ENCODE assay signal across 14 mouse cellular contexts in genomic region chr8:122735110-122735509, GRCm38 (mm10). TPM values are rescaled to one million over a fixed set of nuclear protein-coding genes. Genes with fewer than 3 reads are reported as not detected.
A peak's percentile ranks its signal among the peaks of the same experiment; 100 is the strongest.
DNase-seq lines count a peak whose midpoint lies in the region; ATAC-seq and TF ChIP-seq lines count a peak whose summit lies in the region.
"Had no signal": no experiment of that assay in that cellular context is flagged by ENCODE, and none has a peak within 500 bp of the region (broad histone marks: within the 10 kb centered on the region; RNA-seq: fewer than 3 reads in every experiment).

No protein-coding gene starts in this region.

- no peak overlapping the region for H3K9ac ChIP-seq in forebrain, embryonic 12.5 days
- peak overlapping the region; percentile 17; the same call in 1 of the 2 replicates for H3K9ac ChIP-seq in hindbrain, embryonic 11.5 days (ENCODE audit: low read depth, low read length)
- no peak overlapping the region for H3K9ac ChIP-seq in midbrain, embryonic 14.5 days (replicated peaks; ENCODE audit: low read length)
- H3K9ac ChIP-seq: intestine, embryonic 15.5 days had no signal

- peaks cover 30% of the 10 kb centered on the region for H3K27me3 ChIP-seq in forebrain, embryonic 12.5 days
- peaks cover 44% of the 10 kb centered on the region for H3K27me3 ChIP-seq in forebrain, embryonic 10.5 days (ENCODE audit: poor library complexity, severe bottlenecking)
- no peaks in the 10 kb centered on the region for H3K27me3 ChIP-seq in hindbrain, embryonic 11.5 days (ENCODE audit: control insufficient read depth, insufficient read depth, low read length)
- H3K27me3 ChIP-seq in midbrain, embryonic 14.5 days (ENCODE audit: control insufficient read depth, insufficient read depth, low read length): no peaks in the 10 kb centered on the region

- ATAC-seq in forebrain, embryonic 12.5 days (ENCODE audit: low FRiP score): no peak
- no peak for ATAC-seq in hindbrain, embryonic 11.5 days (ENCODE audit: low FRiP score)
- ATAC-seq in midbrain, embryonic 14.5 days (ENCODE audit: low FRiP score, low TSS enrichment): no peak
- ATAC-seq: intestine, embryonic 15.5 days had no signal

- no peaks in the 10 kb centered on the region for H3K36me3 ChIP-seq in forebrain, embryonic 12.5 days (replicated peaks)
- no peaks in the 10 kb centered on the region for H3K36me3 ChIP-seq in forebrain, embryonic 10.5 days (replicated peaks)
- H3K36me3 ChIP-seq in hindbrain, embryonic 11.5 days (ENCODE audit: control insufficient read depth, insufficient read depth, low read length): no peaks in the 10 kb centered on the region
- H3K36me3 ChIP-seq in midbrain, embryonic 14.5 days (ENCODE audit: control insufficient read depth, insufficient read depth, low read length): no peaks in the 10 kb centered on the region
- H3K36me3 ChIP-seq: intestine, embryonic 15.5 days had no signal

- 54% methylated on average over 3 of the region's 3 CpGs for WGBS in forebrain, embryonic 12.5 days
- WGBS in forebrain, embryonic 10.5 days: 71% methylated on average over 3 of the region's 3 CpGs
- WGBS in hindbrain, embryonic 11.5 days: 52% methylated on average over 3 of the region's 3 CpGs
- WGBS in midbrain, embryonic 14.5 days: 53% methylated on average over 3 of the region's 3 CpGs

- H3K9me3 ChIP-seq in forebrain, embryonic 12.5 days: no peaks in the 10 kb centered on the region
- no peaks in the 10 kb centered on the region for H3K9me3 ChIP-seq in forebrain, embryonic 10.5 days
- no peaks in the 10 kb centered on the region for H3K9me3 ChIP-seq in hindbrain, embryonic 11.5 days (ENCODE audit: control insufficient read depth, low read length)
- H3K9me3 ChIP-seq in midbrain, embryonic 14.5 days (ENCODE audit: control insufficient read depth, low read length): no peaks in the 10 kb centered on the region
- H3K9me3 ChIP-seq: intestine, embryonic 15.5 days had no signal

- H3K27ac ChIP-seq in forebrain, embryonic 12.5 days: peak overlapping the region; percentile 38
- no peak overlapping the region for H3K27ac ChIP-seq in forebrain, embryonic 10.5 days
- peak overlapping the region; percentile 51; the same call in 1 of the 2 replicates for H3K27ac ChIP-seq in layer of hippocampus, adult 2 months
- H3K27ac ChIP-seq in hindbrain, embryonic 11.5 days (ENCODE audit: low read depth, low read length): no peak overlapping the region
- peak overlapping the region; percentile 55 for H3K27ac ChIP-seq in midbrain, embryonic 14.5 days (replicated peaks; ENCODE audit: low read depth, low read length)
- H3K27ac ChIP-seq: intestine, embryonic 15.5 days had no signal

- H3K4me1 ChIP-seq in forebrain, embryonic 12.5 days: peaks cover 58% of the 10 kb centered on the region
- H3K4me1 ChIP-seq in forebrain, embryonic 10.5 days: peaks cover 41% of the 10 kb centered on the region
- peaks cover 5% of the 10 kb centered on the region for H3K4me1 ChIP-seq in hindbrain, embryonic 11.5 days (replicated peaks; ENCODE audit: control insufficient read depth, insufficient read depth, low read length)
- H3K4me1 ChIP-seq in midbrain, embryonic 14.5 days (ENCODE audit: control insufficient read depth, insufficient read depth, low read length): peaks cover 51% of the 10 kb centered on the region

- no peak overlapping the region for H3K4me3 ChIP-seq in forebrain, embryonic 12.5 days (replicated peaks)
- H3K4me3 ChIP-seq in forebrain, embryonic 10.5 days: no peak overlapping the region
- no peak overlapping the region for H3K4me3 ChIP-seq in layer of hippocampus, adult 2 months
- H3K4me3 ChIP-seq in hindbrain, embryonic 11.5 days (ENCODE audit: low read depth, low read length): no peak overlapping the region
- no peak overlapping the region for H3K4me3 ChIP-seq in midbrain, embryonic 14.5 days (replicated peaks; ENCODE audit: low read depth, low read length)
- H3K4me3 ChIP-seq: intestine, embryonic 15.5 days; myocyte had no signal

- no peak overlapping the region for H3K4me2 ChIP-seq in forebrain, embryonic 12.5 days
- no peak overlapping the region for H3K4me2 ChIP-seq in hindbrain, embryonic 11.5 days (replicated peaks; ENCODE audit: low read depth, low read length)
- no peak overlapping the region for H3K4me2 ChIP-seq in midbrain, embryonic 14.5 days (ENCODE audit: low read length)
- H3K4me2 ChIP-seq: intestine, embryonic 15.5 days had no signal

- no peak for DNase-seq in forebrain, embryonic 10.5 days (ENCODE audit: extremely low spot score, low spot score)
- no peak for DNase-seq in layer of hippocampus, adult 2 months (ENCODE audit: low spot score in 2 of 2)
- DNase-seq in layer of hippocampus, postnatal 36 days: no peak
- no peak for DNase-seq in hindbrain, embryonic 11.5 days (ENCODE audit: low spot score)
- DNase-seq in midbrain, embryonic 14.5 days: no peak
- DNase-seq in thymus, postnatal 14 days: no peak
- no peak for DNase-seq in ovary, postnatal 36 days (ENCODE audit: low spot score)
- DNase-seq: adrenal gland, adult 2 months; cerebellum, adult 8-10 months; kidney, postnatal 10 days; lung, postnatal 4 days had no signal

- no peak for TF ChIP-seq CTCF in layer of hippocampus, adult 2 months (conservative IDR thresholded peaks at IDR 0.05)

RNA-seq across cellular contexts. Expression of gene Cbfa2t3, which starts 36.2 kb away (rescaled TPM):
- polyA plus RNA-seq in forebrain, embryonic 12.5 days (2016; fragmentation: Nextera tagmentation; extraction: Ambion mirVana): 12.2 and 12.4 TPM in 2 replicates
- polyA plus RNA-seq in forebrain, embryonic 10.5 days (2016; fragmentation: Nextera tagmentation; extraction: Ambion mirVana): 1.6 and 2.4 TPM in 2 replicates
- 10 to 100 TPM; 38.0 to 49.8 TPM for total RNA-seq in layer of hippocampus, adult 2 months (2021)
- 10 to 100 TPM; 47.2 to 50.2 TPM for total RNA-seq in layer of hippocampus, postnatal 36 days (2021)
- polyA plus RNA-seq in hindbrain, embryonic 11.5 days (2014; fragmentation: Nextera tagmentation; extraction: Ambion mirVana): 7.3 and 8.9 TPM in 2 replicates
- 25.2 and 28.7 TPM in 2 replicates for polyA plus RNA-seq in midbrain, embryonic 14.5 days (2014; fragmentation: Nextera tagmentation; extraction: Ambion mirVana)

RNA-seq across cellular contexts. Expression of gene Acsf3, which starts 40.2 kb away (rescaled TPM):
- polyA plus RNA-seq in forebrain, embryonic 12.5 days (2016; fragmentation: Nextera tagmentation; extraction: Ambion mirVana): 16.1 and 17.3 TPM in 2 replicates
- 19.0 and 19.1 TPM in 2 replicates for polyA plus RNA-seq in forebrain, embryonic 10.5 days (2016; fragmentation: Nextera tagmentation; extraction: Ambion mirVana)
- total RNA-seq in layer of hippocampus, adult 2 months (2021): 10 to 100 TPM; 19.2 to 21.7 TPM
- 10 to 100 TPM; 16.2 to 21.9 TPM for total RNA-seq in layer of hippocampus, postnatal 36 days (2021)
- 11.5 and 15.4 TPM in 2 replicates for polyA plus RNA-seq in hindbrain, embryonic 11.5 days (2014; fragmentation: Nextera tagmentation; extraction: Ambion mirVana)
- 16.3 and 16.8 TPM in 2 replicates for polyA plus RNA-seq in midbrain, embryonic 14.5 days (2014; fragmentation: Nextera tagmentation; extraction: Ambion mirVana)

Comparison
In these comparisons a context has a peak if more than half of its experiments do, and no peak if none do; other contexts are left out.
1. H3K27ac ChIP-seq: peak in forebrain, embryonic 12.5 days (single experiment), layer of hippocampus, adult 2 months (single experiment) and midbrain, embryonic 14.5 days (single experiment); none in forebrain, embryonic 10.5 days (single experiment) and hindbrain, embryonic 11.5 days (single experiment).